Mouse (Mus musculus) embryonic facial prominence, embryonic 12.5 days (tissue): ENCODE measurements around the gene Lztfl1. TPM values are rescaled to one million over a fixed set of nuclear protein-coding genes. Genes with fewer than 3 reads are reported as not detected.
"Not testable (repeated sequence)": the region's sequence is repeated elsewhere in the genome, so short reads cannot be mapped to it uniquely, and the experiment has no call there.

Experiments used
- ATAC-seq: fragments of 200-750 bp; cut with Nextera tagmentation; 2 replicates; pipeline ENCODE4 v1.8.0; 2017; ENCODE audit not compliant: insufficient number of reproducible peaks, insufficient read depth, low FRiP score, low TSS enrichment
- H3K27ac ChIP-seq: fragments of 300-500 bp; sonication (generic); 2 replicates; pipeline ENCODE4 v1.5.1; 2016; ENCODE audit warnings: mild to moderate bottlenecking
- H3K27me3 ChIP-seq: fragments of 300-500 bp; sonication (generic); 2 replicates; pipeline ENCODE4 v1.6.1; 2016; ENCODE audit warnings: mild to moderate bottlenecking, moderate library complexity
- H3K36me3 ChIP-seq: fragments of 300-500 bp; sonication (generic); 2 replicates; pipeline ENCODE4 v1.6.1; 2016; ENCODE audit warnings: mild to moderate bottlenecking
- H3K4me1 ChIP-seq: fragments of 300-500 bp; sonication (generic); 2 replicates; pipeline ENCODE4 v1.6.1; 2016
- H3K4me2 ChIP-seq: fragments of 300-500 bp; sonication (generic); replicated peaks from 2 replicates; pipeline ENCODE4 v1.6.1; 2016; ENCODE audit warnings: mild to moderate bottlenecking, moderate library complexity
- H3K4me3 ChIP-seq: fragments of 300-500 bp; sonication (generic); 2 replicates; pipeline ENCODE4 v1.5.1; 2016; ENCODE audit warnings: mild to moderate bottlenecking
- H3K9ac ChIP-seq: fragments of 300-500 bp; sonication (generic); 2 replicates; pipeline ENCODE4 v1.6.1; 2016; ENCODE audit warnings: mild to moderate bottlenecking, moderate library complexity
- H3K9me3 ChIP-seq: fragments of 300-500 bp; sonication (generic); 2 replicates; pipeline ENCODE4 v1.6.1; 2016; ENCODE audit warnings: mild to moderate bottlenecking, moderate library complexity
- WGBS: fragments of 180-500 bp; shearing (Covaris S2); methylation state at CpG from one replicate; pipeline ENCODE4 v1.1.7; 2016; 5-methylcytosine and 5-hydroxymethylcytosine counted together
- polyA plus RNA-seq: library from polyadenylated mRNA; unstranded; fragments of >200 nt; fragmentation: Nextera tagmentation; extraction: Ambion mirVana; gene quantifications from 2 replicates; pipeline ENCODE4 v1.2.1, GENCODE M21; 2016

The Lztfl1 gene
- polyA plus RNA-seq = 53.6 and 55.4 TPM in 2 replicates

DNA sequence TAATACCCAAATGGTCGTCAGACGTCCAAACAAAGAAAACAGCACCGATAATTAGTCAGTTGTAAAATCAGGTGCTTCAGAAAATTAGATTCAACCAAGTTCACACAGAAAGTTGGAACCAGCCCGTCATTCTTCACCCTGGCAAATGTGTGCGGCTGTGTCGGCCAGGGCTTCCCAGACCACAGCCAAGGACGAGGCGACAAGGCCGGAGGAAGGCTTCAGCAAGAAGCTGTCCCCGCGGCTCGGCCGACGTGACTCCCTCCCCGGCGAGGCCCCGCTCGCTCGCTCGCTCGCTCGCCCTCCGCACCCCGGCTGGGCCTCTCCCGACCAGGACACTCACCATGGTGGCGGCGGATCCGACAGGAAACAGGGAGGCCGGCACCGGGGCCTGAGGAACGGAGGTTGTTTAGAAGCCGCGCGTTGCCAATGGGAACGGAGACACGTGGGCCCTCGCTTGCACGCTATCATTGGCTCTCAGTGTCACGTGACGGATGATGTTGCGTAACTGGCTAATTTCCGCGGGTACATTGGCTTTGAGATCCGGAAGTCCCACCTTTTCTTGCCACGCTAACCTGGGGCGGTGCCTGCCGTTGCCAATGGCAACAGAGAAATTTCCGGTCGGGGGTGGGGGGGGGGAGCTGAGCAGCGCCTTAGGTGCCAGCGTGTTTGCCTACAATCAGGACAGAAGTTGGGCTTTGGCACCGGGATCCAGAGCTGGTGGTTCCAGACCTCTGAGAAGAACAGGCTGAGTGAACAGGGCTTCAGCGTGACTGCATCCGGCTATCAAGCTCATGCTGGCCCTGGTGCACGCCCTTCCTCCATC is at the start of gene Lztfl1:
TSS of gene Lztfl1 (minus strand) at position 512 of the 823 bp plus-strand sequence.
- Histone ChIP-seq H3K27ac (0 out of 2 replicates have a peak within 1 kb of the TSS, but pooled peaks have one; percentile 57), H3K4me3 (peak within 1 kb of the TSS; percentile 64), H3K27me3 (no peaks in the 10 kb centered on the region), H3K9me3 (no peaks in the 10 kb centered on the region), H3K36me3 (no peaks in the 10 kb centered on the region), H3K4me1 (peaks cover 5% of the 10 kb centered on the region; the same call in 1 of the 2 replicates), H3K4me2 (peak within 1 kb of the TSS; percentile 63), H3K9ac (peak within 1 kb of the TSS; percentile 60)
- peak; percentile 99 for ATAC-seq
- WGBS = under 1% methylated on average over 55 of the region's 55 CpGs

DNA sequence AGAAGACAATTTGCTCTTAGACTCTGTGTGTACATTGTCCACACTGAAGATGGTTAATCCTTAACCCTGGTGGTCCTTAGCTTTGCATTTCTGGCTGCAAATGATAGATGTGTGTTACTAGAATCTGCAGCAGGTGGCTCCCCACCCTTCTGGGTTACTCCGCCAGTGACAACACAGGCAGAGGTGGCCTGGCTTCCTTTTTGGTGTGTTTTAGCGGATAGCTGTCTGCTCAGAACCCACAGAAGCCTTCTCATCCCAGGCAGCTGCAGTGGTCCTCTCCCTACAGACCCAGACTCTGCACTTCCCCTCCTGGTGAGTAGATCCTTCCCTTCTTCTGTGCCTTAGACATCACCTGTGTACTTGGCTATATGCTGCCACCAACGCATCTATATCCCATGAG is 49.5 kb upstream of the Lztfl1 start:
- H3K27me3 ChIP-seq = no peaks in the 10 kb centered on the region

DNA sequence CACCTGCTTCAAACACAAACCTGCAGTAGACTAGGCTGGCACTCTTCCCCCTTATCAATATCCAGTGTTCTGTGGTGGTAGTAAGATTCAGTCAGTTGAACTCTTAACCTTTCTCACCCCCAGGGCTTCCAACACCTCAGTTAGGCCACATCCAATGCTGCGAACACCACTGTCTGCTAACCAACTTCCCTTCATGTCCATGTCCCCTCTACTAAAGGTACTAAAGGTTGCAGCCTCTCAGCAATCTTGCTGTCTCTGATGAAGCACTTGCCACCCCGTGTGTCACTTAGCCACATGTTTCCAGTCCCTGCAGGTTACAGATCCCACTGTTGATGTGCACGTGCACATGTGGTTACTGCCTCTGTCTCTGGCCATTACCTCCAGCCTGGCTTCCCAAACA is 46.3 kb upstream of the Lztfl1 start:
- ATAC-seq = no peak
- no peaks in the 10 kb centered on the region for H3K27me3 ChIP-seq

More for the DNA sequence above, 49.5 kb upstream of the Lztfl1 start:
- H3K9me3 ChIP-seq = no peaks in the 10 kb centered on the region
- no peak overlapping the region for H3K9ac ChIP-seq
- no peaks in the 10 kb centered on the region for H3K36me3 ChIP-seq
- WGBS = 84% methylated on average over 3 of the region's 3 CpGs
- H3K27ac ChIP-seq = no peak overlapping the region
- H3K4me3 ChIP-seq = no peak overlapping the region
- no peaks in the 10 kb centered on the region; the same call in 1 of the 2 replicates for H3K4me1 ChIP-seq
- ATAC-seq = no peak
- H3K4me2 ChIP-seq = no peak overlapping the region

DNA sequence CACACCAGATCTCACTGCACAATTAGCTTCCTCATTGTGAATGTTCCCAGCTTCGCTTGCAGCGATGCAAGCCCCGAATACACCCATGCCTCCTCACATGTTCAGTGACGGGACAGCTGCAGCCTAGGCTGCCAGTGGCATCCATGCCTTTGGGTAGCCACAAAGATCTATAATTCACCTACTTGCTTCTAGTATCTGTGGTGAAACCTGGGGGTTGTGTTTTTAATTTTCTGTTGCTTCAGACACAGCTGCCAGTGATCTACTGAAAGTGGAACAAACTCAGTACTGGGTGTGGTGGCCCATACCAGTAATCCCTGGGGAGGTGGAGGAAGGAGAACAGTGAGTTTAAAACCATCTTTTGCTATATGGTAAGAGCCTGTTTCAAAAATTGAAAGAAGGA is 45.4 kb upstream of the Lztfl1 start:
- Histone ChIP-seq H3K9me3 (no peaks in the 10 kb centered on the region), H3K4me1 (no peaks in the 10 kb centered on the region; the same call in 1 of the 2 replicates), H3K27ac (no peak overlapping the region), H3K4me2 (no peak overlapping the region), H3K4me3 (no peak overlapping the region), H3K36me3 (no peaks in the 10 kb centered on the region), H3K9ac (no peak overlapping the region), H3K27me3 (no peaks in the 10 kb centered on the region)
- WGBS = 80% methylated on average over 4 of the region's 4 CpGs
- no peak for ATAC-seq

More for the DNA sequence above, 46.3 kb upstream of the Lztfl1 start:
- H3K9ac ChIP-seq = no peak overlapping the region
- H3K27ac ChIP-seq = no peak overlapping the region
- no peaks in the 10 kb centered on the region; the same call in 1 of the 2 replicates for H3K4me1 ChIP-seq
- 75% methylated on average over 3 of the region's 3 CpGs for WGBS
- H3K9me3 ChIP-seq = no peaks in the 10 kb centered on the region
- no peak overlapping the region for H3K4me3 ChIP-seq
- no peaks in the 10 kb centered on the region for H3K36me3 ChIP-seq
- H3K4me2 ChIP-seq = no peak overlapping the region

DNA sequence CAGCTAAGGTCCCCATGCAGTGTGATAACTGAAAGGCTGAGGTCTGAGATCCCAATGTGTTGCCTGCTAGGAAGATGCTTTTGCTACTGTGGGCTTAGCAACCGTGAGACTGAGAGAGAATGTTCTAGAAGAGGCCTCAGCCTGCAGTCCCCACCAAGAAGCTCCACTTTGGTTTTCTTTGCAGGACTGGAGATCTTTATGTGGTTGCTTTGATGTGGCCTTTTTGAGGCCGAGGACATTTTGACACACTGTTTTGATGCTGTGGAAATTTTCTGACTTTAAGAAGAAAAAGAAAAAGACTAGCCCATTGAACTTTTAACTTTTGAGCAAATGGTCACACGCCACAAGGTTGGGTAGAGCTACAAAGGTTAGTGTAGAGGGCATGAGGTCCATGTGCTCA is 43.3 kb upstream of the Lztfl1 start:
- H3K9ac ChIP-seq = no peak overlapping the region
- H3K27ac ChIP-seq = no peak overlapping the region
- no peaks in the 10 kb centered on the region for H3K9me3 ChIP-seq
- no peak for ATAC-seq
- no peaks in the 10 kb centered on the region for H3K36me3 ChIP-seq
- H3K4me3 ChIP-seq = no peak overlapping the region
- H3K27me3 ChIP-seq = no peaks in the 10 kb centered on the region
- no peaks in the 10 kb centered on the region; the same call in 1 of the 2 replicates for H3K4me1 ChIP-seq
- no peak overlapping the region for H3K4me2 ChIP-seq
- 82% methylated on average over 3 of the region's 3 CpGs for WGBS

DNA sequence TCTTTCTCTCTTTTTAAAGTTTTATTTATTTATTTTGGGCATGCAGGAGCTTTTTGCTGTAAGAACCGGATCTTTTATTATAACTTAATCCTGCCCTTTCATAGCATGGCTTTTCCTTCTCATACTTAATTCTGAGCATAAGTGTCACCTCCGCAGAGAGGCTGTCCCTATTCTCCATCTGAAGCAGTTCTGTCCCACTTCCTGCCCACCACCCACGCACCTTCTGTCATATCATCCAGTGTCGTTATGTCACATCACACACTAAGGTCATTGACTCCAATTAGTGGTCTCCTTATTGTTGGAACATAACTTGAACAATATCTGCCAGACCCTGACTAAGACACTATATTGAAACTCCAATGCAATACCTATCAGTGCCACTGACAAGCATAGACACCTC is 41.1 kb upstream of the Lztfl1 start:
- Histone ChIP-seq H3K4me1 (no peaks in the 10 kb centered on the region; the same call in 1 of the 2 replicates), H3K9me3 (no peaks in the 10 kb centered on the region), H3K27me3 (no peaks in the 10 kb centered on the region), H3K4me2 (no peak overlapping the region), H3K36me3 (no peaks in the 10 kb centered on the region), H3K4me3 (no peak overlapping the region), H3K27ac (no peak overlapping the region), H3K9ac (no peak overlapping the region)
- WGBS = 68% methylated on average over 4 of the region's 4 CpGs
- no peak for ATAC-seq

DNA sequence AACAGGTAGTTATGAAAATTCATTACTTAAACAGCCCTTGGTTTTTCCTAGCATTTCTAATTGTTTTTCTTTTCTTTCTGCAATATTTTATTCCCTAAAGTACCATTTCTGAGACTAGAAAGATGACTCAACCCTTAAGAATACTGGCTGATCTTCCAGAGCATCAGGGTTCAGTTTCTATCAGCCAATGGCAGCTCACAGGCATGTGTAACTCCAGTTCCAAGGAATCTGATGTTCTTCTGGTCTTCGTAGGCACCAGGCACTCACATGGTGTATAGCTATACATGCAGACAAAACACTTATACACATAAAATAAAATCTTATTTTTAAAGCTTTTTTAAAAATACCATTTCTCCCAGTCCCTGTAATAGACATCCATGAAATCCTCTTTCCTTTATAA is 40.7 kb upstream of the Lztfl1 start:
- H3K27ac ChIP-seq = no peak overlapping the region
- WGBS = 86% methylated on average over 1 of the region's 1 CpGs
- no peaks in the 10 kb centered on the region for H3K36me3 ChIP-seq
- no peaks in the 10 kb centered on the region for H3K9me3 ChIP-seq
- H3K9ac ChIP-seq = no peak overlapping the region
- no peaks in the 10 kb centered on the region; the same call in 1 of the 2 replicates for H3K4me1 ChIP-seq
- no peak for ATAC-seq
- H3K27me3 ChIP-seq = no peaks in the 10 kb centered on the region
- no peak overlapping the region for H3K4me2 ChIP-seq
- no peak overlapping the region for H3K4me3 ChIP-seq

DNA sequence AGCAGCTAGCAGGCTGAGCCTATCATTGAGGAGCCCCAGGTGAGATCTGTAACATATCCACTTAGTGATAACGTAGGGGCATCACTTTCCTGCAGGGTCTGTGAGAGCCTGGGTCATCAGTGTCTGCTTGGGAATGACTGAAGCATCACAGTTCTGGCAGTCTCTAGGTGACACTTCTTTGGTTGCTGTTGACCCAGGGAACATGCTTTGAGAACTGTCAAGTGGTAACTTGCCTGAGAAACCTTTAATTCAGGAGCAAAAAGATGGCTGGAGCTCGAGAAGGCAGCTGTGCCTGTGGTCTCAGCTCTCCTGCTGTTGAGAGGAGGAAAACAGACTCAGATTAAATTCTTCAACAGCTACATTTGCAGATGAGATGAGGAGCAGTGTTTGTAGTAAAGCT is 39.8 kb upstream of the Lztfl1 start:
- Histone ChIP-seq H3K9ac (no peak overlapping the region), H3K27ac (no peak overlapping the region), H3K4me2 (no peak overlapping the region), H3K36me3 (no peaks in the 10 kb centered on the region), H3K9me3 (no peaks in the 10 kb centered on the region), H3K4me1 (no peaks in the 10 kb centered on the region), H3K27me3 (no peaks in the 10 kb centered on the region), H3K4me3 (no peak overlapping the region)
- 56% methylated on average over 2 of the region's 2 CpGs for WGBS
- ATAC-seq = no peak

DNA sequence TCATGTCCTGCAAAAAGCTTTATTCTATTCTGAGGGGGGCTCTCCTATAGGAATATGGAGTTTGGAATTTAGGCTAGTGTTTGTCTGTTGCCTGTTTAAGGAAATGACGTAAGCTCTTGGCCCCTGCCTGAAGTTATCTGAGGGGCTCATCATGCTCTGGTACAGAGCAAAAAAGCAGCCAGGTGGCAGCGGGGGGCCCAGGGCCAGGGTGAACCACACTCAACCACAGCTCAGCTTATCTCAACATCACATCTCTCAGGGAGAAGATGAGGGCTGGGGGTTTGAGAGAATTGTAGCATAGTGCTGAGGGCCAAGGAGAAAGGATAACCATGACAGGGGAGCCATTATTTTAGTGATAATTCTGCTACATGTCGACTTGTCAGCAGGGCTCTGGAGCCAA is 39.3 kb upstream of the Lztfl1 start:
- H3K4me1 ChIP-seq = no peaks in the 10 kb centered on the region
- no peak overlapping the region for H3K4me3 ChIP-seq
- H3K4me2 ChIP-seq = no peak overlapping the region
- no peaks in the 10 kb centered on the region for H3K36me3 ChIP-seq
- H3K9ac ChIP-seq = no peak overlapping the region
- no peak for ATAC-seq
- 63% methylated on average over 3 of the region's 3 CpGs for WGBS
- H3K27ac ChIP-seq = no peak overlapping the region
- no peaks in the 10 kb centered on the region for H3K9me3 ChIP-seq
- H3K27me3 ChIP-seq = no peaks in the 10 kb centered on the region

DNA sequence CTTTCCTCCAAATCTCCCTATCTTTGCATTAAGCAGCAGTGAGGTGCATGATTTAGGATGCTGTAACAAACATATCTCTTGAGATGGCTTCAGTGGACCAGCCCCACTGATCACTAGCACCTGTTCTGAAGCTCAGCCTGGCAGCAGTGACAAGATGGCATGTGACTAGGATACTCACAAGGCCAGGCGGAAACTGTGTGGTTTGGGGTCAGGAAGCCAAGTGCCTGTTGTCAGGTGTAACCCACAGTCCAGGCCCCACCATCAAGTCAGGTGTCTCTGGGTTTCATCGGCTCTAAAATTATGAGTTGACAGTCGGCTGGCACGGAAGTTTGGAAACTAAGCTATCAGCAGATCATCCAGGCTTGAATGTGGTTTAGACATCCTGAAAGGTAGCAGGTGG is 36.8 kb upstream of the Lztfl1 start:
- ATAC-seq = no peak
- Histone ChIP-seq H3K36me3 (no peaks in the 10 kb centered on the region), H3K9ac (no peak overlapping the region), H3K4me2 (no peak overlapping the region), H3K27ac (no peak overlapping the region), H3K4me1 (no peaks in the 10 kb centered on the region), H3K4me3 (no peak overlapping the region), H3K9me3 (no peaks in the 10 kb centered on the region), H3K27me3 (no peaks in the 10 kb centered on the region)
- WGBS = 84% methylated on average over 4 of the region's 4 CpGs

DNA sequence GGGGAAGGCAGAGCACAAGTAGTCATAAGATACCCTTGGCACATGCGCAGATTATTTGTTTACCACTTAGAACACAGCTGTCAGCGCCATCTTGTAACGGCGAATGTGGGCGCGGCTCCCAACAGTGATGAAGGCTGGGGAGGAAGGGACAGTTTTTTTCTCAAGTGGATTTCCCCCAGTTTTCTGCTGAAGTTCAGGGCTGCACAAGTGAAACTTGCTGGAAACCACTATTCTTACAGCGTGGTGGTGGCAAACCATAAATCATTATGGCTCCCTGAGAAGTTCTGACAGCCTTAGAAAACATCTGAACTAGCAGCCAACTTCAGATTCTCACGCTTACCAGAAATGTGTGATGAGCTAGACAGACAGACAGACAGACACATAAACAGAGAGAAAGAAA is 32.2 kb upstream of the Lztfl1 start:
- WGBS = 90% methylated on average over 7 of the region's 8 CpGs
- not testable (repeated sequence) for H3K36me3 ChIP-seq, H3K4me3 ChIP-seq, H3K27me3 ChIP-seq, H3K4me1 ChIP-seq, ATAC-seq, H3K27ac ChIP-seq, H3K9me3 ChIP-seq, H3K4me2 ChIP-seq, H3K9ac ChIP-seq

DNA sequence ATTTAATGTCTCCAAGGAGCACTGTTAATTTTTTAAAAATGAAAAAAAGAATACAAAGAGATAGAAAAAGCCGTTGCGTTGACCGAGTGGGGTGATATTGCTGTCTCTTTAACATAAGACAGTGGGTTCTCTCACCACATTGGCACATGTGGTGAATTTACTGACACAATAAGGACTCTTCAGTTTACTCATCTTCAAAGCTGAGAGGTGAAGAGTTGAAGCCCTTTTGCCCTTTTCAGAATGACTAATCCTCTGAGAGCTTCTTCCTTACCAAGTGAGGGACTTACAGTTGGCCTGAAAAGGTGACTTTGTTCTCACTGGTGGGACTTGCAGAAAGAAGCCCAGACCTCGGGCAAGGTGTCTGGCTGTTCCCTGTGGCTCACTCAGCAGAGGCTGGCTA is 23.3 kb upstream of the Lztfl1 start:
- Histone ChIP-seq H3K27ac (no peak overlapping the region), H3K27me3 (no peaks in the 10 kb centered on the region), H3K4me2 (no peak overlapping the region), H3K4me1 (no peaks in the 10 kb centered on the region), H3K9me3 (no peaks in the 10 kb centered on the region), H3K36me3 (no peaks in the 10 kb centered on the region), H3K9ac (no peak overlapping the region), H3K4me3 (no peak overlapping the region)
- WGBS = 74% methylated on average over 4 of the region's 4 CpGs
- no peak for ATAC-seq
